Mouse (Mus musculus): Measurements from ENCODE around the gene Cherp. TPM values are rescaled to one million over a fixed set of nuclear protein-coding genes. Genes with fewer than 3 reads are reported as not detected.

Gene Cherp
- polyA plus RNA-seq, 1 experiment = 35.7 TPM

GRCm38 (mm10) chr8:72504137-72504536, 29.1 kb upstream of the Cherp start:
- no peak for TF ChIP-seq CTCF (conservative IDR thresholded peaks at IDR 0.05; ENCODE audit: insufficient read depth, insufficient read length, low read depth, low read length)

GRCm38 (mm10) chr8:72500521-72500931, 25.5 kb upstream of the Cherp start:
- Histone ChIP-seq H3K4me3 (ENCODE audit: insufficient read depth, low read depth, low read length) (no peak overlapping the region), H3K27me3 (replicated peaks; ENCODE audit: control insufficient read depth, insufficient read depth, low read length) (no peaks in the 10 kb centered on the region), H3K27ac (ENCODE audit: insufficient read depth, low read depth, low read length) (no peak overlapping the region), H3K4me1 (ENCODE audit: control insufficient read depth, insufficient read depth, low read length) (peaks cover 2% of the 10 kb centered on the region; the same call in 1 of the 2 replicates), H3K36me3 (ENCODE audit: control insufficient read depth, insufficient read depth, low read length) (no peaks in the 10 kb centered on the region)
- no peak for DNase-seq
- TF ChIP-seq POLR2A (IDR thresholded peaks at IDR 0.05; ENCODE audit: low read depth, low read length) (no peak), CTCF (conservative IDR thresholded peaks at IDR 0.05; ENCODE audit: insufficient read depth, insufficient read length, low read depth, low read length) (no peak)
- WGBS = 87% methylated on average over 1 of the region's 1 CpGs

More at GRCm38 (mm10) chr8:72504137-72504536, 29.1 kb upstream of the Cherp start:
- Histone ChIP-seq H3K36me3 (ENCODE audit: control insufficient read depth, insufficient read depth, low read length) (no peaks in the 10 kb centered on the region), H3K4me1 (ENCODE audit: control insufficient read depth, insufficient read depth, low read length) (peaks cover 2% of the 10 kb centered on the region; the same call in 1 of the 2 replicates), H3K27me3 (replicated peaks; ENCODE audit: control insufficient read depth, insufficient read depth, low read length) (no peaks in the 10 kb centered on the region), H3K27ac (ENCODE audit: insufficient read depth, low read depth, low read length) (no peak overlapping the region), H3K4me3 (ENCODE audit: insufficient read depth, low read depth, low read length) (no peak overlapping the region)
- DNase-seq = no peak

- no peak for TF ChIP-seq CTCF (conservative IDR thresholded peaks at IDR 0.05; ENCODE audit: insufficient read depth, insufficient read length, low read depth, low read length)
- TF ChIP-seq POLR2A (IDR thresholded peaks at IDR 0.05; ENCODE audit: low read depth, low read length) = no peak
- H3K27ac ChIP-seq (ENCODE audit: insufficient read depth, low read depth, low read length) = no peak overlapping the region
Observed at GRCm38 (mm10) chr8:72499521-72500284, 24.7 kb upstream of the Cherp start.

GRCm38 (mm10) chr8:72498527-72498926, 23.5 kb upstream of the Cherp start:
- Histone ChIP-seq H3K4me3 (ENCODE audit: insufficient read depth, low read depth, low read length) (no peak overlapping the region), H3K27me3 (replicated peaks; ENCODE audit: control insufficient read depth, insufficient read depth, low read length) (no peaks in the 10 kb centered on the region), H3K27ac (ENCODE audit: insufficient read depth, low read depth, low read length) (no peak overlapping the region), H3K4me1 (ENCODE audit: control insufficient read depth, insufficient read depth, low read length) (peaks cover under 1% of the 10 kb centered on the region; the same call in 1 of the 2 replicates), H3K36me3 (ENCODE audit: control insufficient read depth, insufficient read depth, low read length) (no peaks in the 10 kb centered on the region)
- 80% methylated on average over 4 of the region's 4 CpGs for WGBS
- TF ChIP-seq POLR2A (IDR thresholded peaks at IDR 0.05; ENCODE audit: low read depth, low read length) (no peak), CTCF (conservative IDR thresholded peaks at IDR 0.05; ENCODE audit: insufficient read depth, insufficient read length, low read depth, low read length) (no peak)
- no peak for DNase-seq

More at GRCm38 (mm10) chr8:72499521-72500284, 24.7 kb upstream of the Cherp start:
- Histone ChIP-seq H3K27me3 (replicated peaks; ENCODE audit: control insufficient read depth, insufficient read depth, low read length) (no peaks in the 10 kb centered on the region), H3K4me1 (ENCODE audit: control insufficient read depth, insufficient read depth, low read length) (peaks cover 2% of the 10 kb centered on the region; the same call in 1 of the 2 replicates), H3K4me3 (ENCODE audit: insufficient read depth, low read depth, low read length) (no peak overlapping the region), H3K36me3 (ENCODE audit: control insufficient read depth, insufficient read depth, low read length) (no peaks in the 10 kb centered on the region)
- DNase-seq = no peak
- 75% methylated on average over 2 of the region's 2 CpGs for WGBS

- no peak for DNase-seq
- H3K36me3 ChIP-seq (ENCODE audit: control insufficient read depth, insufficient read depth, low read length) = no peaks in the 10 kb centered on the region
- H3K4me1 ChIP-seq (ENCODE audit: control insufficient read depth, insufficient read depth, low read length) = peaks cover 4% of the 10 kb centered on the region; the same call in 1 of the 2 replicates
- TF ChIP-seq POLR2A (IDR thresholded peaks at IDR 0.05; ENCODE audit: low read depth, low read length) = no peak
- TF ChIP-seq CTCF (conservative IDR thresholded peaks at IDR 0.05; ENCODE audit: insufficient read depth, insufficient read length, low read depth, low read length) = no peak
- H3K27ac ChIP-seq (ENCODE audit: insufficient read depth, low read depth, low read length) = no peak overlapping the region
- no peak overlapping the region for H3K4me3 ChIP-seq (ENCODE audit: insufficient read depth, low read depth, low read length)
- H3K27me3 ChIP-seq (replicated peaks; ENCODE audit: control insufficient read depth, insufficient read depth, low read length) = no peaks in the 10 kb centered on the region
- WGBS = 74% methylated on average over 1 of the region's 1 CpGs
Observed at GRCm38 (mm10) chr8:72497911-72498310, 22.9 kb upstream of the Cherp start.

- Histone ChIP-seq H3K27me3 (replicated peaks; ENCODE audit: control insufficient read depth, insufficient read depth, low read length) (no peaks in the 10 kb centered on the region), H3K4me3 (ENCODE audit: insufficient read depth, low read depth, low read length) (no peak overlapping the region), H3K4me1 (ENCODE audit: control insufficient read depth, insufficient read depth, low read length) (peaks cover 8% of the 10 kb centered on the region), H3K36me3 (ENCODE audit: control insufficient read depth, insufficient read depth, low read length) (no peaks in the 10 kb centered on the region), H3K27ac (ENCODE audit: insufficient read depth, low read depth, low read length) (no peak overlapping the region)
- TF ChIP-seq POLR2A (IDR thresholded peaks at IDR 0.05; ENCODE audit: low read depth, low read length) = no peak
- no peak for TF ChIP-seq CTCF (conservative IDR thresholded peaks at IDR 0.05; ENCODE audit: insufficient read depth, insufficient read length, low read depth, low read length)
- 89% methylated on average over 19 of the region's 19 CpGs for WGBS
- no peak for DNase-seq
Observed at GRCm38 (mm10) chr8:72496217-72496616, 21.2 kb upstream of the Cherp start.

- Histone ChIP-seq H3K27ac (ENCODE audit: insufficient read depth, low read depth, low read length) (no peak overlapping the region), H3K4me1 (ENCODE audit: control insufficient read depth, insufficient read depth, low read length) (peaks cover 11% of the 10 kb centered on the region), H3K36me3 (ENCODE audit: control insufficient read depth, insufficient read depth, low read length) (no peaks in the 10 kb centered on the region), H3K27me3 (replicated peaks; ENCODE audit: control insufficient read depth, insufficient read depth, low read length) (no peaks in the 10 kb centered on the region), H3K4me3 (ENCODE audit: insufficient read depth, low read depth, low read length) (no peak overlapping the region)
- peak; percentile 42 for DNase-seq
- no peak for TF ChIP-seq CTCF (conservative IDR thresholded peaks at IDR 0.05; ENCODE audit: insufficient read depth, insufficient read length, low read depth, low read length)
- TF ChIP-seq POLR2A (IDR thresholded peaks at IDR 0.05; ENCODE audit: low read depth, low read length) = no peak
- 72% methylated on average over 23 of the region's 23 CpGs for WGBS
Observed at GRCm38 (mm10) chr8:72495411-72496111, 20.5 kb upstream of the Cherp start.

Data from kidney, adult 2 months (tissue).